Mouse (Mus musculus) liver, embryonic 14.5 days (tissue): Measurements from ENCODE around the gene Il17rd. TPM values are rescaled to one million over a fixed set of nuclear protein-coding genes. Genes with fewer than 3 reads are reported as not detected.

Experiments
- ATAC-seq: fragments of 200-750 bp; cut with Nextera tagmentation; 2 replicates; pipeline ENCODE4 v1.8.0; 2017; ENCODE audit warnings: moderate number of reproducible peaks, mild to moderate bottlenecking, moderate library complexity; ENCODE audit not compliant: insufficient read depth
- DNase-seq, 3 experiments: peaks; one replicate each; pipeline ENCODE4 v3.0.0-alpha.2; 2012 to 2013; ENCODE audit warnings: low read depth in 3 of 3, low spot score in 3 of 3
- H3K27ac ChIP-seq: fragments of 300-500 bp; sonication (generic); 2 replicates; pipeline ENCODE4 v1.5.1; 2014; ENCODE audit warnings: moderate library complexity, mild to moderate bottlenecking, control low read depth, inconsistent platforms
- H3K27me3 ChIP-seq: fragments of 300-500 bp; sonication (generic); 2 replicates; pipeline ENCODE4 v1.6.1; 2014; ENCODE audit warnings: mild to moderate bottlenecking, low read length, moderate library complexity; ENCODE audit not compliant: control insufficient read depth, insufficient read depth
- H3K36me3 ChIP-seq: fragments of 300-500 bp; sonication (generic); replicated peaks from 2 replicates; pipeline ENCODE4 v1.6.1; 2014; ENCODE audit warnings: low read depth; ENCODE audit not compliant: control insufficient read depth, insufficient read depth
- H3K4me1 ChIP-seq, 2 experiments: fragments of 200-500 bp in 1 of 2; fragments of 300-500 bp in 1 of 2; sonication (generic) in 1 of 2; replicated peaks; 2 replicates each; pipeline ENCODE4 v1.6.1; 2012 to 2014; ENCODE audit warnings: antibody characterized with exemption in 1 of 2, inconsistent platforms in 1 of 2, low read length in 1 of 2; ENCODE audit not compliant: control insufficient read depth in 2 of 2, insufficient read depth in 2 of 2
- H3K4me2 ChIP-seq: fragments of 300-500 bp; sonication (generic); 2 replicates; pipeline ENCODE4 v1.6.1; 2014; ENCODE audit warnings: low read depth, mild to moderate bottlenecking, control low read depth, moderate library complexity
- H3K4me3 ChIP-seq, 2 experiments: fragments of 200-500 bp in 1 of 2; fragments of 300-500 bp in 1 of 2; sonication (generic) in 1 of 2; 2 replicates each; pipeline ENCODE4 v1.5.1; 2012 to 2014; ENCODE audit warnings: low read depth in 2 of 2, low read length in 2 of 2, mild to moderate bottlenecking in 2 of 2, control low read depth in 1 of 2, inconsistent platforms in 1 of 2, moderate library complexity in 1 of 2; ENCODE audit not compliant: insufficient read depth in 1 of 2
- H3K9ac ChIP-seq: fragments of 300-500 bp; sonication (generic); replicated peaks from 2 replicates; pipeline ENCODE4 v1.6.1; 2014; ENCODE audit warnings: mild to moderate bottlenecking, control low read depth, moderate library complexity
- H3K9me3 ChIP-seq: fragments of 300-500 bp; sonication (generic); 2 replicates; pipeline ENCODE4 v1.6.1; 2016; ENCODE audit warnings: low read length, mixed read lengths; ENCODE audit not compliant: control insufficient read depth
- CTCF ChIP-seq: IDR thresholded peaks from 2 replicates; pipeline ENCODE4 v1.5.1; 2016; ENCODE audit warnings: antibody characterized with exemption, low read depth, control low read depth
- EP300 ChIP-seq: IDR thresholded peaks from 2 replicates; pipeline ENCODE4 v1.6.1; 2016; ENCODE audit warnings: antibody characterized with exemption, low read depth
- WGBS: fragments of 180-500 bp; shearing (Covaris S2); extraction: QIAGEN DNeasy Blood & Tissue Kit; methylation state at CpG from one replicate; pipeline ENCODE4 v1.1.7; 2014; ENCODE audit not compliant: insufficient replicate concordance; 5-methylcytosine and 5-hydroxymethylcytosine counted together
- polyA plus RNA-seq, 2 experiments: library from polyadenylated mRNA; depleted of rRNA in 1 of 2; stranded (reverse) in 1 of 2; unstranded in 1 of 2; fragments of >200 nt; fragmentation: Nextera tagmentation in 1 of 2; extraction: Ambion mirVana in 1 of 2; gene quantifications; 2 replicates each; pipeline versions ENCODE4 v1.2.1 to v1.2.3; 2012 to 2014

Gene Il17rd
- polyA plus RNA-seq, 2 experiments = 0.03 to 0.09 TPM

DNA sequence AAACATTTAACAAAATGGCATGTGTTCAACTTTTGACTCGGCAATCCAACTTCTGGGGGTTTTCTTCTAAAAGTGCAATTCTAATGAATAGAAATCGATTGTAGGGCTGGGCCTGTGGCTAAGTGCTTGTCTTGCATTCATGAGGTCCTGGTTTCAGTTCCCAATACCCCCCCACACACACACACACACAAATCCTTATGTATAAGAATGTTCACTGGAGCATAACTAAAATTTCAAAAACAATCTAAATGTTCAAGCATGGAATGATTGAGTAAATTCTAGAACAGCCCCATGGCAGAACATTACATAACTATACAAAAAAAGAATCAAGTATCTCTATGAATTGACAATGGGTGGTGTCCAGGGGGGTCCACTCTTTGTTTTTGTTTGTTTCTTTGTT is 20.8 kb upstream of the Il17rd start:
- Histone ChIP-seq H3K4me3 (no peak overlapping the region), H3K9me3 (no peaks in the 10 kb centered on the region), H3K9ac (no peak overlapping the region), H3K36me3 (no peaks in the 10 kb centered on the region), H3K4me1 (0 out of 4 replicates have a peak, but pooled peaks cover 0 to 3% of the 10 kb centered on the region in 2 experiments), H3K27ac (no peak overlapping the region), H3K27me3 (no peaks in the 10 kb centered on the region), H3K4me2 (no peak overlapping the region)
- no peak for DNase-seq
- 72% methylated on average over 2 of the region's 2 CpGs for WGBS
- TF ChIP-seq EP300 = no peak
- TF ChIP-seq CTCF = no peak
- no peak for ATAC-seq

DNA sequence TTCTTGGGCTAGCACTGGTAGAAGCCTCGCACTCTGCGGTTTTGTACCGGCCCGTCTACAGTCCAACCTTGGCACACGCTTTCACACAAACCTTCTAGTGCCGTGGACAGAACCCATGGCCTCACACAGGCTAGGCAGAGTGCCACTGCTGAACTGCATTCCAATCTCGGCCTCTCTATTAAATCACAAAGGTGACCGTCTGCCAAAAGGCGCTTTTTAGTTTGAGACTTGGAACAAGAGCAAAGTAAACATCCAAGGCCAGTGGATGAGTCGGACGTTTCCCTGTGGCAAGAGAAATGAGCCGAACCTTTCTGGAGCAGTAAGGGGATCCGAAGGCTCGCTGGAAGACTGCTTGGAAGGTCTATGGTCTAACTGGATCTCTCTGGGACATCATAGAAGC is 18.9 kb upstream of the Il17rd start:
- whole genome bisulfite sequencing = 77% methylated on average over 14 of the region's 14 CpGs
- Histone ChIP-seq H3K9ac (no peak overlapping the region), H3K27me3 (no peaks in the 10 kb centered on the region), H3K4me2 (no peak overlapping the region), H3K27ac (no peak overlapping the region), H3K4me3 (no peak overlapping the region), H3K4me1 (peaks cover 0 to 4% of the 10 kb centered on the region in 2 experiments; a peak in 1 of 4 replicates), H3K36me3 (no peaks in the 10 kb centered on the region), H3K9me3 (no peaks in the 10 kb centered on the region)
- ATAC-seq = no peak
- TF ChIP-seq EP300 (no peak), CTCF (no peak)
- no peak for DNase-seq

DNA sequence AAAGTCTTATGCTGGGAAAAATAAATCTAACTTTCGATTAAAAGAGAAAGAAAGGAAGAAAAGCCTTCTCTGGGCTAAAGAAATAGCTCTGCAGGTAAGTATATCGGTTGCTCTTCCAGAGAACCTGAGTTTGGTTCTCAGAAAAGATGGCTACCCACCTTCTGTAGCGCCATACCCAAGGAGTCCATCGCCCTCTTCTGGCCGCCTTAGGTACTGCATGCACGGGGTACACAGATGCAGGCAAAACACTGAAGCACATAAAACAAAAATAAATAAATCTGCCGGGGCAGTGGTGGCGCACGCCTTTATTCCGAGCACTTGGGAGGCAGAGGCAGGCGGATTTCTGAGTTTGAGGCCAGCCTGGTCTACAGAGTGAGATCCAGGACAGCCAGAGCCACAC is 15.9 kb upstream of the Il17rd start:
- peak in 2 of 3 experiments; percentile 25 to 32 for DNase-seq
- WGBS = 27% methylated on average over 11 of the region's 11 CpGs
- no peak for ATAC-seq

GRCm38 (mm10) chr14:27024664-27025063 is 14.1 kb upstream of the Il17rd start:
- DNase-seq = peak in 1 of 3 experiments; percentile 28
- H3K9ac ChIP-seq = no peak overlapping the region
- TF ChIP-seq CTCF (no peak), EP300 (peak; percentile 66)
- peaks cover 0 to 6% of the 10 kb centered on the region in 2 experiments; a peak in 1 of 4 replicates for H3K4me1 ChIP-seq
- H3K4me2 ChIP-seq = no peak overlapping the region
- no peaks in the 10 kb centered on the region for H3K36me3 ChIP-seq
- H3K27ac ChIP-seq = no peak overlapping the region
- H3K4me3 ChIP-seq = no peak overlapping the region
- no peaks in the 10 kb centered on the region for H3K27me3 ChIP-seq
- ATAC-seq = peak; percentile 73
- no peaks in the 10 kb centered on the region for H3K9me3 ChIP-seq
- 8% methylated on average over 4 of the region's 4 CpGs for WGBS

More for the DNA sequence above, 15.9 kb upstream of the Il17rd start:
- Histone ChIP-seq H3K9me3 (no peaks in the 10 kb centered on the region), H3K4me2 (no peak overlapping the region), H3K27me3 (no peaks in the 10 kb centered on the region), H3K36me3 (no peaks in the 10 kb centered on the region), H3K27ac (no peak overlapping the region), H3K4me1 (peaks cover 0 to 4% of the 10 kb centered on the region in 2 experiments; a peak in 1 of 4 replicates), H3K9ac (no peak overlapping the region), H3K4me3 (no peak overlapping the region)
- TF ChIP-seq EP300 = no peak
- peak; percentile 95 for TF ChIP-seq CTCF

DNA sequence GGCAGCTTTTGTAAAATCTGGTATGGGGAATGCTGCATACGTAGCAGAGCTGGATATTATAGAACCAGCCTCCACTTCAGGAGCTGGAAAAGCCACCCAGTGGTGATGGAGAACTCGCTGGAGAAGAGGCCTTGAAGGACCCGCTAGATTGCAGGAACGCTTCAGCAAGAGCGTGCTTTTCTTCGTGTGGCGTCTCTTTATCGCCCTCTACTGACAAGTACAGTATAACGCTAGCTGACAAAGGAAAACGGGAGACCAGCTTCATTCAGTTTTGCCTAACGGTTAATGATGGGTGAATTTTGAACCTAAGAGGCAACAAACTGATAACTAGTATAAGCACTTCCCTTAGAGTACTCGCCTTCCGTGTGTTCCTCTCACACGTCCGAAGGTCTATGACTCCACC is 9.0 kb upstream of the Il17rd start:
- Histone ChIP-seq H3K9me3 (no peaks in the 10 kb centered on the region), H3K27me3 (no peaks in the 10 kb centered on the region), H3K36me3 (no peaks in the 10 kb centered on the region), H3K9ac (no peak overlapping the region), H3K4me1 (peaks cover 0 to 2% of the 10 kb centered on the region in 2 experiments; a peak in 1 of 4 replicates), H3K4me3 (no peak overlapping the region), H3K27ac (no peak overlapping the region), H3K4me2 (no peak overlapping the region)
- 2% methylated on average over 15 of the region's 15 CpGs for WGBS
- peak in 2 of 3 experiments; percentile 24 to 35 for DNase-seq
- no peak for ATAC-seq
- TF ChIP-seq EP300 (no peak), CTCF (peak; percentile 71)
